Mouse (Mus musculus) cerebellum, adult 2 months (tissue): Measurements from ENCODE around the gene Rita1. TPM values are rescaled to one million over a fixed set of nuclear protein-coding genes. Genes with fewer than 3 reads are reported as not detected.

ENCODE experiments used
- DNase-seq, 2 experiments: peaks; one replicate each; pipeline ENCODE4 v3.0.0; 2021
- H3K27ac ChIP-seq: fragments of 200-500 bp; 2 replicates; pipeline ENCODE4 v1.5.1; 2012; ENCODE audit warnings: low read length, control low read depth, inconsistent platforms; ENCODE audit not compliant: insufficient read depth
- H3K27me3 ChIP-seq: fragments of 200-500 bp; 2 replicates; pipeline ENCODE4 v1.6.1; 2012; ENCODE audit warnings: inconsistent platforms, mild to moderate bottlenecking, low read length, moderate library complexity; ENCODE audit not compliant: control insufficient read depth, insufficient read depth
- H3K4me1 ChIP-seq: fragments of 200-500 bp; 2 replicates; pipeline ENCODE4 v1.6.1; 2011; ENCODE audit warnings: low read length; ENCODE audit not compliant: control insufficient read depth, insufficient read depth
- H3K4me3 ChIP-seq: fragments of 200-500 bp; replicated peaks from 2 replicates; pipeline ENCODE3; 2011; ENCODE audit warnings: mild to moderate bottlenecking, low read depth, low read length, control low read depth; ENCODE audit not compliant: insufficient read depth
- CTCF ChIP-seq: fragments of 200-500 bp; IDR thresholded peaks from 2 replicates; pipeline ENCODE4 v1.5.1; 2011; ENCODE audit warnings: low read depth, mild to moderate bottlenecking, control low read depth, low read length, moderate library complexity, borderline replicate concordance; ENCODE audit not compliant: insufficient read depth
- POLR2A ChIP-seq: fragments of 200-500 bp; IDR thresholded peaks from 2 replicates; pipeline ENCODE4 v1.6.1; 2011; ENCODE audit warnings: low read length, control low read depth, borderline replicate concordance; ENCODE audit not compliant: insufficient read depth
- WGBS: fragments of 180-500 bp; shearing (Covaris S2); methylation state at CpG from one replicate; pipeline ENCODE4 v1.1.7; 2018; 5-methylcytosine and 5-hydroxymethylcytosine counted together
- polyA plus RNA-seq: library from polyadenylated mRNA; depleted of rRNA; stranded (reverse); fragments of >200 nt; gene quantifications from 2 replicates; pipeline ENCODE4 v1.2.3, GENCODE M21; 2012

Rita1 gene
- polyA plus RNA-seq, 1 experiment: 47.3 TPM

DNA sequence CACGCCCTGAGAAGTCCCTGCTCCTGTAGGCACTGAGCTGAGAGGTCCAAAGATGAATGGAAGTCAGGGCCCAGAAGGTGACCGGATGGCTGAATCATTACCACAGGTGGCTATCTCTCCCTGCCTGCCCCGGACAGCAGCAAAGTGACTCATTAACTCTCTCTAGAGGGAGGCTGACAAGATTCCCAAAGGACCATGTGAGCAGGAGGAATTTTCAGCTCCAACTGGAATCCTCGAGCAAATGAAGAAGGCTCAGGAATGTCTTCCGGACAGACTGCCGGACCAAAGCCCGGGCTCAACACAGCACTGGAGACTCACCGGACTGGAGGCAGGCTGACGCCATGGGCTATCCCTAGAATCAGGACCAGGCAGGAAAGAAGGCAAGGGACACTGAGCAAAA is 30.4 kb downstream of the Rita1 start:
- no peak overlapping the region for H3K4me3 ChIP-seq
- 79% methylated on average over 9 of the region's 9 CpGs for WGBS
- no peak for DNase-seq
- peaks cover 43% of the 10 kb centered on the region for H3K4me1 ChIP-seq
- no peaks in the 10 kb centered on the region for H3K27me3 ChIP-seq
- TF ChIP-seq POLR2A (no peak), CTCF (no peak)
- no peak overlapping the region for H3K27ac ChIP-seq

GRCm38 (mm10) chr5:120579898-120580626 is 32.3 kb downstream of the Rita1 start:
- Histone ChIP-seq H3K4me1 (peaks cover 47% of the 10 kb centered on the region), H3K27ac (peak overlapping the region; percentile 61), H3K4me3 (no peak overlapping the region), H3K27me3 (no peaks in the 10 kb centered on the region)
- DNase-seq: peak in 1 of 2 experiments; percentile 75
- TF ChIP-seq CTCF: no peak
- TF ChIP-seq POLR2A: no peak
- 33% methylated on average over 26 of the region's 26 CpGs for WGBS

- WGBS: 21% methylated on average over 26 of the region's 26 CpGs
- no peak for TF ChIP-seq POLR2A
- TF ChIP-seq CTCF: no peak
- peak; percentile 68 for DNase-seq
- no peak overlapping the region for H3K4me3 ChIP-seq
- H3K27ac ChIP-seq: peak overlapping the region; percentile 61
- no peaks in the 10 kb centered on the region for H3K27me3 ChIP-seq
- peaks cover 50% of the 10 kb centered on the region for H3K4me1 ChIP-seq
Measured at GRCm38 (mm10) chr5:120579211-120579897, 33.0 kb downstream of the Rita1 start.

DNA sequence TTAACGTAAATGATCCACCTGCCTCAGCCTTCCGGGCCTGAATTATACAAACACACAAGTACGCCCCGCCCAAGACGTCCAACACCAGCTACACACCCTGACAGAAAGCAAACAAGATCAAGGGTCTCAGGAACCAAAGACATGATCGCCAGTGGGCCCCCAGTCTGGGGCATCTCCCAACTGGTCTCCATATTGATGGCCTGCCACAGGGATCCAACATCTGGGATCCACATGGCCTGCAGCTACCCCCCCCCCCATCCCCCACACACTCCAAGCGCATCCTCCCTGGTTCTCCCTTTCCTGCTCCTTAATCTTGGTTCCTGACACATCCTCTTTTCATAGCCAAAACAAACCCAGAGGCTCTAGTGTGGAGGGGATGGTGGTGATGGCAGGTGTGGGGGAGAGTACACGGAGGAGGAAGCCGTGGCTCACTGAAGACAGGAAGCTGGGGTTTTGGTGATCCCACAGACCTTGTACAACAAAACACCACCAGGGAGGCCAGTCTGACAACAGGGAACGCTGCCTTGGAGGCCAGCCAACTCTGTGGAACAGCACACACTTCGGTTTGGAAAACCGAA is 33.8 kb downstream of the Rita1 start:
- Histone ChIP-seq H3K4me3 (no peak overlapping the region), H3K4me1 (peaks cover 54% of the 10 kb centered on the region), H3K27ac (no peak overlapping the region), H3K27me3 (no peaks in the 10 kb centered on the region)
- no peak for TF ChIP-seq POLR2A
- no peak for TF ChIP-seq CTCF
- DNase-seq: peak; percentile 55 to 56
- WGBS: 51% methylated on average over 12 of the region's 12 CpGs

GRCm38 (mm10) chr5:120577935-120578441 is 34.4 kb downstream of the Rita1 start:
- H3K4me3 ChIP-seq: no peak overlapping the region
- H3K27ac ChIP-seq: no peak overlapping the region
- TF ChIP-seq CTCF (no peak), POLR2A (no peak)
- DNase-seq: peak in 1 of 2 experiments; percentile 39
- peaks cover 54% of the 10 kb centered on the region for H3K4me1 ChIP-seq
- H3K27me3 ChIP-seq: no peaks in the 10 kb centered on the region
- 35% methylated on average over 10 of the region's 10 CpGs for WGBS

GRCm38 (mm10) chr5:120576781-120577301 is 35.5 kb downstream of the Rita1 start:
- Histone ChIP-seq H3K4me3 (no peak overlapping the region), H3K27ac (no peak overlapping the region), H3K4me1 (peaks cover 58% of the 10 kb centered on the region), H3K27me3 (no peaks in the 10 kb centered on the region)
- TF ChIP-seq POLR2A (no peak), CTCF (no peak)
- DNase-seq: peak in 1 of 2 experiments; percentile 37
- WGBS: 68% methylated on average over 11 of the region's 11 CpGs

DNA sequence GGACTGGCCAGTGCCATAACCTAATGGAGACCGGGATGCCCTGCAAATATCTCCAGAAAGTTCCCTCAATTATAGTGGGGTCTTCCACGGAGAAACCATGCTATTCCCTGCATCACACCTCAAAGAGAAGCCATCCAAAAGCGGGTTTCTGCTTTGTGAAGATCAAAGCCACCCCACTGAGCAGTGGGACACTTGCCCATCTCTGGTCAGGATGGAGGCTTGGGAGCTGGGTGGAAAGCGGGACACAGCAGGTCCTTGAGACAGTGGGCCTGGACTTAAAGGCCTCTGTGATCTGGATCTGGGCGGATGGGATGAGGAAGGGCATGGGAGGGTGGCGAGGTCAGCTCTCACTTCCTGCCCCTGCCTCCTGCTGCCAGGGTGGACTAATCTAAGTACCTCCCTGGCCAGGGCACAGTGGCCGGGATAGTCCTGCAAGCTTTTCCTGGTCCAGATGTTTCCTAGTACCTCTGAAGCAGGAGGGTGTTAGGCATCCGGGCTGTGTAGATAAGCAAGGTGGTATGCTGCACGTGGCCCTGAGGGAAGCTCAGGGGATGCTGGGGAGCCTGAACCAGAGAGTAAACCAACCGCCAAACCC is 37.8 kb downstream of the Rita1 start:
- whole genome bisulfite sequencing: 40% methylated on average over 10 of the region's 10 CpGs
- Histone ChIP-seq H3K27me3 (no peaks in the 10 kb centered on the region), H3K27ac (no peak overlapping the region), H3K4me3 (no peak overlapping the region), H3K4me1 (peaks cover 59% of the 10 kb centered on the region)
- TF ChIP-seq CTCF (no peak), POLR2A (no peak)
- DNase-seq: peak; percentile 55 to 62
